Mouse (Mus musculus) intestine, embryonic 15.5 days (tissue): ENCODE measurements around the gene Ech1. TPM values are rescaled to one million over a fixed set of nuclear protein-coding genes. Genes with fewer than 3 reads are reported as not detected.

Experiments
- ATAC-seq: fragments of 200-750 bp; cut with Nextera tagmentation; 2 replicates; pipeline ENCODE4 v1.8.0; 2017; ENCODE audit warnings: moderate TSS enrichment, moderate library complexity
- H3K27ac ChIP-seq: fragments of 300-500 bp; sonication (generic); 2 replicates; pipeline ENCODE4 v1.5.1; 2015; ENCODE audit warnings: mild to moderate bottlenecking, inconsistent platforms
- H3K27me3 ChIP-seq: fragments of 300-500 bp; sonication (generic); replicated peaks from 2 replicates; pipeline ENCODE4 v1.6.1; 2015; ENCODE audit warnings: inconsistent platforms
- H3K36me3 ChIP-seq: fragments of 300-500 bp; sonication (generic); 2 replicates; pipeline ENCODE4 v1.6.1; 2015; ENCODE audit warnings: inconsistent platforms
- H3K4me1 ChIP-seq: fragments of 300-500 bp; sonication (generic); replicated peaks from 2 replicates; pipeline ENCODE4 v1.6.1; 2015; ENCODE audit warnings: inconsistent platforms
- H3K4me2 ChIP-seq: fragments of 300-500 bp; sonication (generic); replicated peaks from 2 replicates; pipeline ENCODE4 v1.6.1; 2015; ENCODE audit warnings: mild to moderate bottlenecking, inconsistent platforms
- H3K4me3 ChIP-seq: fragments of 300-500 bp; sonication (generic); replicated peaks from 2 replicates; pipeline ENCODE4 v1.5.1; 2015; ENCODE audit warnings: inconsistent platforms
- H3K9ac ChIP-seq: fragments of 300-500 bp; sonication (generic); 2 replicates; pipeline ENCODE4 v1.6.1; 2015; ENCODE audit warnings: inconsistent platforms
- H3K9me3 ChIP-seq: fragments of 300-500 bp; sonication (generic); 2 replicates; pipeline ENCODE4 v1.6.1; 2016; ENCODE audit warnings: inconsistent platforms
- WGBS: fragments of 180-500 bp; shearing (Covaris S2); methylation state at CpG from one replicate; pipeline ENCODE4 v1.1.7; 2015; 5-methylcytosine and 5-hydroxymethylcytosine counted together
- polyA plus RNA-seq: library from polyadenylated mRNA; unstranded; fragments of >200 nt; fragmentation: Nextera tagmentation; extraction: Ambion mirVana; gene quantifications from 2 replicates; pipeline ENCODE4 v1.2.1, GENCODE M21; 2015

Gene Ech1
- polyA plus RNA-seq, 1 experiment from 2014 or later, result 234 TPM

DNA sequence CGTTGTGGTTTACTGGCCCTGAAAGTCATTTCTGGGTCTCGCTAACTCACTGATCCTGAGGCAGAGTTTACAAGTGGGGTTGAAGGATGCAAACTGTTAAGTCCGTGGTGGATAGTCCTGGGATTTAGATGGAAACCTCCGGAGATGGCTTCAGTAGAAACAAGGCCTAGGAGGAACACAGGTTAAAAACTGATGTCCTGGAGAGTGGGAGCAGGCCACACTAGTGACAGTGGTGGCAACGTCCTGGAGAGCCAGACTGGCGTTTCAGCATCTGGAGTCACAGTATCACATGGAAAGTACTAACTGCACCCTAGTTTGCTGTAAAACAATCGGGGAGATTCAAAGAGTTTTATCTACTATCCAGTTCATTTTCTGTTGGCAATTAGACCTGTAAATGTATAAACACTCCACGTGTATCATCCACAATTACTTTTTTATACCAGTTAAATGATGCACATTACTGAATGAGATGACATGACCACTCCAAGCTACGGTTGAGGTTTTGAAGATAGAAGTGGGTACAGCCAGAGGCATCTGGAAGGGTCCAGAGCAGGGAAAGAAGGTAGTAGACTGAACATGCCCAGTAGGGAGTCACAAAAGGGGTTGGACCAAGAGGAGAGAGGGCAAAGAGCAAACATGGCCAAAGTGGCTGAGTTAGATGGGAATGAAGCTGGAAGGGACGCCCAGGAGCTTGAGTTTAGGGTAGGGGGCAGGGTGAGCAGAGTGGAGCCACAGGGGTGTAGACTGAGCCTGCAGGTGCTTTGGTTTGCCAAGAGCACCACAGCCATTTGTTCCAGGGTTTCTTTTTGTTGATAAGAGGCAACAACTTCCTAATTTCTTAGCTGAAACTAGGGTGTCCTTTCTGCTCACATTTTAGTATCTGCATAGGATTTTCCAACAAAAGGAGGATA lies 1.8 kb upstream of the Ech1 start:
- no peak overlapping the region for H3K4me2 ChIP-seq
- H3K4me1 ChIP-seq, result peaks cover 44% of the 10 kb centered on the region
- no peak overlapping the region for H3K9ac ChIP-seq
- peaks cover 34% of the 10 kb centered on the region for H3K36me3 ChIP-seq
- H3K9me3 ChIP-seq, result no peaks in the 10 kb centered on the region
- no peak overlapping the region for H3K4me3 ChIP-seq
- WGBS, result 47% methylated on average over 10 of the region's 10 CpGs
- H3K27ac ChIP-seq, result peak overlapping the region; percentile 89; the same call in 1 of the 2 replicates
- ATAC-seq, result no peak
- no peaks in the 10 kb centered on the region for H3K27me3 ChIP-seq

DNA sequence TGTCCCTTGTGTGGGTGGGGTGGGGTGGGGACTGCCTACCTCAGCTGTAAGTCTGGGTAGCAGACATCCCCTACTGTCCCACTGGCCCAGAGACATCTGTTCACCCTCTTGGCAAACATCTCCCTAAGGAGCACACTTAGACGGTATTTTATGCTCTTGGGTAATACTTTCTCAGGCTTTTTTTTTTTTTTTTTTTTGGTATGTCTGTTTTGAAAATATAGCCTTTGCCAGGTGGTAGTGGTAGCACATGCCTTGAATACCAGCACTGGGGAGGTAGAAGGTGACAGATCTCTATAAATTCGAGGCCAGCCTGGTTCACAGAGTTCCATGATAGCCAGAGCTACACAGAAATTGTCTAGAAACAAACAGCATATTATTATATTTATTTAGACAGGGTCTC lies 1.1 kb upstream of the Ech1 start:
- ATAC-seq, result no peak
- 37% methylated on average over 2 of the region's 2 CpGs for WGBS
- no peak overlapping the region for H3K4me2 ChIP-seq
- no peak overlapping the region for H3K4me3 ChIP-seq
- H3K27ac ChIP-seq, result peak overlapping the region; percentile 89
- peaks cover 28% of the 10 kb centered on the region for H3K36me3 ChIP-seq
- no peaks in the 10 kb centered on the region for H3K9me3 ChIP-seq
- no peaks in the 10 kb centered on the region for H3K27me3 ChIP-seq
- no peak overlapping the region for H3K9ac ChIP-seq
- H3K4me1 ChIP-seq, result peaks cover 40% of the 10 kb centered on the region

DNA sequence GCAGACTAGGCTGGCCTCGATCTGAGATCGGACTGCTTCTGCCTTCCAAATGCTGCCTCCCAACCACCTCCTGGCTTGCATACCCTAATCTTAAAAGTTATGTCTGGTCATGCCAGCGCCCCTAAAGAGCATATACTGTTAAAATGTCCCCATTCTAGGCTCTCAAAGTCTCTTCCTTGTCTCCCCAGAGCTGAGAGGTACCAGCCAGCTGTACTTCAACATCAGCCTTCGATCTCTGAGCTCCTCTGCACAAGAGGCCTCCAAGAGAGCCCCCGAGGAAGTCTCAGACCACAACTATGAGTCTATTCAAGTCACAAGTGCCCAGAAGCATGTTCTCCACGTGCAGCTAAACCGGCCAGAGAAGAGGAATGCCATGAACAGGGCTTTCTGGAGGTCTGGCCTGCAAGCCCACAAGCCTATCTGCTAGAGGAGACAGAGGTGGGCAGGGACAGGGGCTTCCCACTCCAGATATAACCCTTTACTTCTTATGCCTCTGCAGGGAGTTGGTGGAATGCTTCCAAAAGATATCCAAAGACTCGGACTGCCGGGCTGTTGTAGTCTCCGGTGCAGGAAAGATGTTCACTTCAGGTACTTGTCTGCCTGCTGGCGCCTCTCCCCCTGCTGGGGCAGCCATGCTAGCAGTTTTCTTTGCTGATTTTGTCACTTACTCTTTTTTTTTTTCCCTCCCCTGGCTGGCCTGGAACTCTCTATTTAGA lies 827 bp downstream of the Ech1 start:
- WGBS, result 46% methylated on average over 11 of the region's 11 CpGs
- peak overlapping the region; percentile 41 for H3K4me3 ChIP-seq
- H3K4me2 ChIP-seq, result peak overlapping the region; percentile 59
- peak overlapping the region; percentile 50 for H3K9ac ChIP-seq
- no peaks in the 10 kb centered on the region for H3K27me3 ChIP-seq
- peaks cover 23% of the 10 kb centered on the region for H3K36me3 ChIP-seq
- no peaks in the 10 kb centered on the region for H3K9me3 ChIP-seq
- 0 out of 2 replicates have a peak, but pooled peaks have one; percentile 34 for ATAC-seq
- H3K27ac ChIP-seq, result peak overlapping the region; percentile 82
- peaks cover 30% of the 10 kb centered on the region for H3K4me1 ChIP-seq

DNA sequence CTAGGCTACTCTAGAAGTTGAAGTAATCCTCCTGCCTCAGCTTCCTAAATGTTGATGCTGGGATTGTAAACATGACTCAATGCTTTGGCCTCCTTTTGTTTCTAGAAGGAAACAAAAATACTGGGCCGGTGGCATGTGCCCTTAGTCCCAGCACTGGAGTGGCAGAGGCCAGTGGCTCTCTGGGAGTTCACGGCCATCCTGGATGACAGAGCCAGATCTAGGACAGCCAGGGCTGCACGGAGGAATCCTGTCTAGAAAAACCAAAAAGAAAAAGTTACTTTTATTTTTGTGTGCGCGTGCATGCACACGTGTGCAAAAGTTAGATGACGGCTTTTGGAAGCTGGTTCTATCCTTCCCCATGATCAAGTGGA lies 1.4 kb downstream of the Ech1 start:
- WGBS, result 92% methylated on average over 7 of the region's 7 CpGs
- no peak overlapping the region for H3K9ac ChIP-seq
- no peaks in the 10 kb centered on the region for H3K27me3 ChIP-seq
- peaks cover 20% of the 10 kb centered on the region for H3K36me3 ChIP-seq
- peak overlapping the region; percentile 41; the same call in 1 of the 2 replicates for H3K4me3 ChIP-seq
- ATAC-seq, result no peak
- peak overlapping the region; percentile 82 for H3K27ac ChIP-seq
- peak overlapping the region; percentile 59; the same call in 1 of the 2 replicates for H3K4me2 ChIP-seq
- no peaks in the 10 kb centered on the region for H3K9me3 ChIP-seq
- H3K4me1 ChIP-seq, result peaks cover 27% of the 10 kb centered on the region

DNA sequence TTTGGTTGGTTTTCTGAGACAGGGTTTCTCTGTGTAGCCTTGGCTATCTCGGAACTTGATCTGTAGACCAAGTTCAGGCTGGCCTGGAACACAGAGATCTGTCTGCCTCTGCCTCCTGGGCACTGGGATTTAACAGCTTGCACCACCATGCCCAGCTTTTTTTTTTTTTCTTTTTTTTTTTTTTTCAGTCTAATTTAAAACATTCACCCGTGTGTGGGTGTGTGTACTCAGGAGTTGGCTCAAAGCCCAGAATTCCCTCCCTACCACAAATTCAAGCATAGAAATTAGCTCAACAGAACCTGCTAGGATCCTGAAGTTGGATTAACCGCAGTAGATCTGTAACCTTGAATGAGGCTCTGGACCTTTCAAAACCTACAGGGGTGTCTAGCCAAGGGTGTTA lies 2.3 kb downstream of the Ech1 start:
- no peak overlapping the region for H3K27ac ChIP-seq
- H3K9me3 ChIP-seq, result no peaks in the 10 kb centered on the region
- 55% methylated on average over 3 of the region's 3 CpGs for WGBS

DNA sequence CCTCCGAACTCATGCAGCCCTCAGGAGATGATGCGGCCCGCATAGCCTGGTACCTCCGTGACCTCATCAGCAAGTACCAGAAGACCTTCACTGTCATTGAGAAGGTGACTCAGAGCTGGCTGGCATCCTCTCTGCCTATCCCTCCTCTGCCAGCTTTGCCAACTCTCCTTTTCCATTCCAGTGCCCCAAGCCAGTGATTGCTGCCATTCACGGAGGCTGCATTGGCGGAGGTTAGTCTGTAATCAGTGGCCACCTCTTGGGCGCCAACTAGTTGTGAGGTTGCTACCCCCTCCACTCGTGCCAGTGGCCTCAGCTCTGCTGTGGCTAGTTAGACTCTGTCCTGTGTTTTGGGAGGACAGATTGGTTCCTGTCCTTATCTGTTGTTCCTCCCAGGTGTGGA lies 4.8 kb downstream of the Ech1 start:
- no peak overlapping the region for H3K4me2 ChIP-seq
- H3K36me3 ChIP-seq, result peaks cover 17% of the 10 kb centered on the region
- 96% methylated on average over 8 of the region's 8 CpGs for WGBS
- H3K4me3 ChIP-seq, result no peak overlapping the region
- no peak overlapping the region for H3K9ac ChIP-seq
- no peaks in the 10 kb centered on the region for H3K27me3 ChIP-seq
- H3K27ac ChIP-seq, result 0 out of 2 replicates have a peak overlapping the region, but pooled peaks have one; percentile 86
- no peak for ATAC-seq
- H3K9me3 ChIP-seq, result no peaks in the 10 kb centered on the region
- peaks cover 18% of the 10 kb centered on the region for H3K4me1 ChIP-seq

More for the DNA sequence above, 2.3 kb downstream of the Ech1 start:
- Histone ChIP-seq H3K27me3 (no peaks in the 10 kb centered on the region), H3K4me1 (peaks cover 27% of the 10 kb centered on the region), H3K36me3 (peaks cover 17% of the 10 kb centered on the region), H3K4me2 (no peak overlapping the region), H3K9ac (no peak overlapping the region), H3K4me3 (no peak overlapping the region)
- ATAC-seq, result no peak

DNA sequence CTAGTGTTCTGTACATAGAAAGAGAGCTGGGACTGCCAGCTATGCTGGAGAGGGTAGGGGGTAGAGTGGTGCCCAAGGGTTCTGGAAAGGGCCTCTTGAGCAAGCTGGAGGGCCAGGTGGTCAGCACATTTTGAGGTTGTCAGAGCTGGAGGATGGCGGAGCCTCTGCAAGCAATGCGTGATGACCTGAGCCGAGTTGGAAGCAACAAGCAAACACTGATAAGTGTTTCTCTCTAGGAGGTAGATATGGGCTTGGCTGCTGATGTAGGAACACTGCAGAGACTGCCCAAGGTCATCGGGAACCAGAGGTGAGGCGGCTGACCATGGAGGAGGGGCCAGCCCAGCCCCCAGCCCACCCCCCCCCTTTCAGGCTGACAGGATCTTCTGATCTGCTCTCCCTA lies 6.0 kb downstream of the Ech1 start:
- WGBS, result 62% methylated on average over 5 of the region's 5 CpGs
- no peak for ATAC-seq
- H3K27me3 ChIP-seq, result no peaks in the 10 kb centered on the region
- no peaks in the 10 kb centered on the region for H3K9me3 ChIP-seq
- H3K36me3 ChIP-seq, result peaks cover 17% of the 10 kb centered on the region
- H3K9ac ChIP-seq, result no peak overlapping the region
- no peak overlapping the region for H3K4me3 ChIP-seq
- H3K4me1 ChIP-seq, result peaks cover 14% of the 10 kb centered on the region
- 0 out of 2 replicates have a peak overlapping the region, but pooled peaks have one; percentile 35 for H3K4me2 ChIP-seq
- peak overlapping the region; percentile 86 for H3K27ac ChIP-seq

DNA sequence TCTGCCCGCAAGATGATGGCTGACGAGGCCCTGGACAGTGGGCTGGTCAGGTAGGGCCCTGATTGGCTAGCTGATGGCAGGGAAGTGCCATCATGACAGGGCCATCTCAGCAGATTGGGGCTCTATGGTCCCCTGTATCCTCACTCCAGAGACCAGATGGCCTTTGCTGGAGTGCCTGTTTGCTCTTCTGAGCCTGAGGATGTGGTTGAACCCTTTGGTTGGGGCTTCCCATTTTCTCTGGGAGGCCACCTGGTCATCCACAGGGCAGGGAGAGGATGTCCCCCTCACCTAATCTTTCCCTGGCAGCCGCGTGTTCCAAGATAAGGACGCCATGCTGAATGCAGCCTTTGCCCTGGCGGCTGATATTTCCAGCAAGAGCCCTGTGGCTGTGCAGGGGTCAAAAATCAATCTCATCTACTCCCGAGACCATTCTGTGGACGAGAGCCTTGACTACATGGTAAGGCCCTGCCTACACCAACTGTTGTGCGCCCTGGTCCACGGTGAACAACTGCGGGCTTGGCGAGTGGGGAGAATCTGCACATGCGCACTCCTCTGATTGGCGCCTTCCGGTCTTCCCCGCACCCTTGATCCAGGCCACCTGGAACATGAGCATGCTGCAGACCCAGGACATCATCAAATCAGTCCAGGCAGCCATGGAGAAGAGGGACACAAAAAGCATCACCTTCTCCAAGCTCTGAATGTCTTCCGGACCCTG lies 6.6 kb downstream of the Ech1 start:
- Histone ChIP-seq H3K4me2 (peak overlapping the region; percentile 35), H3K36me3 (peaks cover 17% of the 10 kb centered on the region), H3K4me3 (no peak overlapping the region), H3K4me1 (peaks cover 8% of the 10 kb centered on the region), H3K27ac (peak overlapping the region; percentile 86), H3K9ac (0 out of 2 replicates have a peak overlapping the region, but pooled peaks have one; percentile 13), H3K9me3 (no peaks in the 10 kb centered on the region), H3K27me3 (no peaks in the 10 kb centered on the region)
- peak; percentile 40 for ATAC-seq
- WGBS, result 73% methylated on average over 17 of the region's 17 CpGs

DNA sequence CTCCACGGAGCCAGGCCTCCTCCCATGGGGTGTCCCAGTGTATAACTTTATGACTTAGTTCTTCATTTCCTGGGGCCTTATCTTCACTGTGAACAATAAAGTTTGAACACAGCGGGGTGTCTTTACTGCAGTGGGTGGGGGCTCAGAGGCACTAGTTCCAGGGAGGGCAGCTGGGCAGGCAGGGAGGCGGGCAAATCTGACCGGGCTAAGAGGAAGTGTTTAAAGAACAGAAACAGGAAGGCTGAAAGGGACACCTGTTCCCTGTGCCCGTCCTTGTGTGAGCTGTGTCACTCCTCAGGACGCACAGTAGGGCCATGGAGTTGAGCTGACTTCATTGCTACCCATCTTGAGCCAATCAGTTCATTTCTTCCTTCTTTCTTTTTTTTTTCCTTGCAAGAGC lies 7.1 kb downstream of the Ech1 start:
- peak overlapping the region; percentile 86 for H3K27ac ChIP-seq
- ATAC-seq, result peak; percentile 72
- H3K4me1 ChIP-seq, result peaks cover 8% of the 10 kb centered on the region; the same call in 1 of the 2 replicates
- peak overlapping the region; percentile 35 for H3K4me2 ChIP-seq
- no peak overlapping the region for H3K4me3 ChIP-seq
- H3K9me3 ChIP-seq, result no peaks in the 10 kb centered on the region
- 50% methylated on average over 6 of the region's 6 CpGs for WGBS
- no peak overlapping the region for H3K9ac ChIP-seq
- H3K36me3 ChIP-seq, result peaks cover 17% of the 10 kb centered on the region
- no peaks in the 10 kb centered on the region for H3K27me3 ChIP-seq

DNA sequence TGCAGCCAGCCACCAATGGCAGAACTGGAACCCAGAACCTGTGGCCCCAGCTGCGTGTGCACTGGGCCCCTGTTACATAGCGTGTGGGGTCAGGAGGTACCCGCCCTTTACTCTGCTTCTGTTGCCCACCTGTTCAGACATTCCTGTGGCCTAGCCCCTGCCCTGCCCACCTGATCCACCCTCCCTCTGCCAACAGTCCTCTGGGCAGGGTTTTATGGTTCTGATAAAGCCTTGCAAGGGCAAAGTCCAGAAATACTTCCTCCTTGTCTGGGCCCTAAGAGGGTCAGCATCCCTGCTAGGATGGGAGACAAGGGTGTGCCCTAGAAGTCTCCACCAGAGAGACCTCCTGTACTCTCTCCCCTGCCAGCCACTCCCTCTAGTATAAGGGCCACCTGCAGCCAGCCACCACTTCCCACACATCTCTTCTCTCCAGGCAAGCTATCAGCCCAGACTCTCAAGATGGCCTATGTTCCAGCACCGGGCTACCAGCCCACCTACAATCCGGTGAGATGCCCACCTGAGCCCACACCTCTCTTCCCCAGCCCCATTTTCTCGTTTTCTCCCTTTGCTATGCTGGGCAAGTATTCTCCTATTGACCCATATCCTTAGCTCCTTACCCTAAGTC lies 8.8 kb downstream of the Ech1 start, which contains the start of gene Lgals4:
Gene Lgals4, plus strand, starts transcription at position 132 of the 625 bp plus-strand sequence.
- Histone ChIP-seq H3K9me3 (no peaks in the 10 kb centered on the region), H3K27me3 (no peaks in the 10 kb centered on the region), H3K4me2 (peak within 1 kb of the TSS; percentile 57), H3K4me3 (peak within 1 kb of the TSS; percentile 42), H3K9ac (peak within 1 kb of the TSS; percentile 57), H3K27ac (peak within 1 kb of the TSS; percentile 88), H3K4me1 (peaks cover 8% of the 10 kb centered on the region; the same call in 1 of the 2 replicates), H3K36me3 (peaks cover 17% of the 10 kb centered on the region)
- WGBS, result 71% methylated on average over 6 of the region's 6 CpGs
- ATAC-seq, result peak; percentile 88

DNA sequence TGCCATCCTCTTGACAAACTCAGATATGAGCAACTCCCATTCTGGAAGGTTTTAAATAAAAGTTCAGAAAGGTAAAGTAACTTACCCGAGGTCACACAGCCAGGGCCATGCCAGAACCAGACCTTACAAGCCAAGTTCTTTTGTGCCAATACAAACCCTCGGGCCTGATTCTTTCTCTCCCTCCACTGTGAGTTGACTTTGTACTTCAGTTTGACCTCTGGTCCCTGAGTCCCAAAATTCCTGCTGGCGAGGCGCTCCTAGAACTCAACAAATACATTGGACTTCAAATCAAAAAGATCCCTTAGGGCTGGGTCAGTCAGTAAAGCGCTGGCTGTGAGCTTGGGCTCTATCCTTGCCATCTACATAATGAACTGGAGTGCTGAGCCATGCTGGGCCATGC lies 11.9 kb downstream of the Ech1 start:
- H3K9me3 ChIP-seq, result no peaks in the 10 kb centered on the region
- H3K27ac ChIP-seq, result peak overlapping the region; percentile 88
- H3K36me3 ChIP-seq, result no peaks in the 10 kb centered on the region
- H3K4me1 ChIP-seq, result 0 out of 2 replicates have a peak, but pooled peaks cover 2% of the 10 kb centered on the region
- peak overlapping the region; percentile 42 for H3K4me3 ChIP-seq
- peak overlapping the region; percentile 57 for H3K4me2 ChIP-seq
- peak overlapping the region; percentile 24 for H3K9ac ChIP-seq
- 64% methylated on average over 5 of the region's 5 CpGs for WGBS
- H3K27me3 ChIP-seq, result no peaks in the 10 kb centered on the region
- no peak for ATAC-seq
